Mouse (Mus musculus) heart, adult 2 months (tissue): ENCODE results near the gene Spef1.

ENCODE experiments used
- CTCF ChIP-seq: fragments of 200-600 bp; IDR thresholded peaks from 2 replicates; pipeline ENCODE4 v1.8.1; 2022; ENCODE audit warnings: antibody characterized with exemption, mild to moderate bottlenecking, moderate library complexity
- EP300 ChIP-seq: fragments of 200-500 bp; IDR thresholded peaks from 2 replicates; pipeline ENCODE4 v1.6.1; 2011; ENCODE audit warnings: low read depth, low read length, control low read depth; ENCODE audit not compliant: insufficient read depth
- POLR2A ChIP-seq: fragments of 200-500 bp; IDR thresholded peaks from 2 replicates; pipeline ENCODE4 v1.6.1; 2011; ENCODE audit warnings: mild to moderate bottlenecking, low read depth, low read length, control low read depth; ENCODE audit not compliant: insufficient read depth

- no peak for TF ChIP-seq EP300
- TF ChIP-seq CTCF = no peak
- no peak for TF ChIP-seq POLR2A
Measured at GRCm38 (mm10) chr2:131166172-131166571, 20.9 kb downstream of the Spef1 start.
